Mouse (Mus musculus): ENCODE data around the gene Wfdc1. TPM values are rescaled to one million over a fixed set of nuclear protein-coding genes. Genes with fewer than 3 reads are reported as not detected.
A peak's percentile ranks its signal among the peaks of the same experiment; 100 is the strongest.

Wfdc1 gene
- polyA plus RNA-seq, 1 experiment from 2014 or later, result 3.1 TPM

DNA sequence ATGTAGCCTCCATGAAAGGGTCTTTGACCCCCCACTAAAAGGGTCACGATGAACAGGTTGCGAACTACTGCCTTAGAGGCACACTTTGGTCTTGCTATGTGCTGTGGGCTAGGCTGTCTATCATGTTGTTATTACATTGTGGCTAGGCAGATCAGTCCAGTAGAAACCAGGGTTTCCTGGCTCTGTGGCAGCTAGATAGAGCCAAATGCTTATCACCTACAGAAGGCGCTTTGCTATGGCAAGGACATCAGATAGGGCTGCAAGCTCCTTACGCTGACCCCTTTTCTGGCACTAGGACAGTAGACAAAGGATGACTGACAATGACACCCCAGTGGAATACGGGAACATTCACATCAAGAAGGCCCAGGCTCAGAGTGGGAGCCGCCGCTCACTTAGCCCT lies 39.0 kb upstream of the Wfdc1 start:
- 70% methylated on average over 7 of the region's 7 CpGs for WGBS
- Histone ChIP-seq H3K4me3 (no peak overlapping the region), H3K27me3 (replicated peaks) (peaks cover 37% of the 10 kb centered on the region), H3K36me3 (no peaks in the 10 kb centered on the region), H3K4me1 (replicated peaks) (no peaks in the 10 kb centered on the region; the same call in 1 of the 2 replicates), H3K27ac (ENCODE audit: poor library complexity, severe bottlenecking) (no peak overlapping the region), H3K9me3 (replicated peaks) (no peaks in the 10 kb centered on the region), H3K4me2 (no peak overlapping the region), H3K9ac (no peak overlapping the region)
- ATAC-seq (ENCODE audit: insufficient number of reproducible peaks, low FRiP score), result no peak

DNA sequence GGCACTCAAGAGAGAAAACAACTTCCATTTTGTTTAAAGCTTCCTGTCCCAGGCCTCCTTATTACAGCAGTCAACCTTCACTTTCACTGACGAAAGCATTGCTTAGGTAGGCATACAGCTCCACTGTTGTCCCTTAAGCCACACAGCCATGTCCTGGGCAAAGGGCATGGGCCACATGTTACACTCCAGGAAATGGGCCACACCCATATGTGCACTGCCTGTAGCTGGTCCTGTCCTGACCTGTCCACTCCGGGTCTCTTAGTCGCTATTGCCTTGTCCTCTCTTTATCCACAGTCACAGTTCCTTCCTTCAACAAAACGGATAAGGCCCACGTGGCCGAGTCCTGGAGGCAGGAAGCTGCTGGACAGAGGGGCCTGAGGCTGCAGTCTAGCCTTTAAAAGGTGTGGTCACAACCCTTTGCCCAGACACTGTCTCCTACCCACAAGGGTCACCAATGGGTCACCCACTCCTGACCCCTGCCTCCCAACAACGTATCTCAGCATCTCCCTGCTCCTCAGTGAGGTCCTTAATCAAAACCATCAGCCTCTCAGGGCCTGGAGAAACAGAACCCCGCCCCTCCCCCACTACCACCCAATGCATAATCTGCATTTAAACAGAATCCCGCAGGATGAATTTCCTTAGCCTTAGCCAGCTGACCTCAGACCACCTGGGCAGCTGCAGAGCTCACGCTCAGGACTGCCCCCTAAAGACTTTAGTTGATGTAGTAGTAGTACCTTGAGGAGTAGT lies 38.4 kb upstream of the Wfdc1 start:
- H3K27me3 ChIP-seq (replicated peaks), result peaks cover 43% of the 10 kb centered on the region
- no peak overlapping the region for H3K27ac ChIP-seq (ENCODE audit: poor library complexity, severe bottlenecking)
- H3K4me1 ChIP-seq (replicated peaks), result no peaks in the 10 kb centered on the region; the same call in 1 of the 2 replicates
- no peak overlapping the region for H3K4me2 ChIP-seq
- no peak overlapping the region for H3K4me3 ChIP-seq
- no peaks in the 10 kb centered on the region for H3K9me3 ChIP-seq (replicated peaks)
- no peaks in the 10 kb centered on the region for H3K36me3 ChIP-seq
- WGBS, result 40% methylated on average over 10 of the region's 10 CpGs
- no peak overlapping the region for H3K9ac ChIP-seq
- ATAC-seq (ENCODE audit: insufficient number of reproducible peaks, low FRiP score), result peak; percentile 37; the same call in 1 of the 2 replicates

DNA sequence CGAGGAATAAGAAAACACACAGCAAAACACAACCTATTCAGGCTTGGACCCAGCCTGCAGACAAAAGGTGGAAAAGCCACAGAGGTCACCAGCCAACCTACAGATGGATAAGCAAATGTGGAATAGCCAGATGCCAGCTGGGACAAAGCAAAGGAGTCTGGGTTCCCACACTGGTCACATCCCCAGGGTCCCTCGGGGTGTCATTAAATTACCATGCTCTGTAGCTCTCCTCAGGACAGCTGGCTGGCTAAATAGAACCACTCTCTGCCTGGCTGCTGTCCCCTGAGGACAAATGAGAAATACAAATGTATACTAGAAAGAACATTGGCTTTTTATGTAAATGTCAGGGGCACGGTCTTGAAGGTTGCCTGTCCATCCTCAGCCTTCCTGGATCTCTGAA lies 35.3 kb upstream of the Wfdc1 start:
- Histone ChIP-seq H3K27me3 (replicated peaks) (peaks cover 53% of the 10 kb centered on the region), H3K36me3 (no peaks in the 10 kb centered on the region)

GRCm38 (mm10) chr8:119632246-119632645 lies 33.9 kb upstream of the Wfdc1 start:
- Histone ChIP-seq H3K27ac (ENCODE audit: poor library complexity, severe bottlenecking) (no peak overlapping the region), H3K36me3 (no peaks in the 10 kb centered on the region), H3K4me1 (replicated peaks) (peaks cover 19% of the 10 kb centered on the region), H3K4me2 (no peak overlapping the region), H3K27me3 (replicated peaks) (peaks cover 58% of the 10 kb centered on the region), H3K9me3 (replicated peaks) (no peaks in the 10 kb centered on the region), H3K9ac (no peak overlapping the region), H3K4me3 (no peak overlapping the region)
- ATAC-seq (ENCODE audit: insufficient number of reproducible peaks, low FRiP score), result no peak
- WGBS, result 79% methylated on average over 9 of the region's 9 CpGs

More for the DNA sequence above, 35.3 kb upstream of the Wfdc1 start:
- Histone ChIP-seq H3K4me1 (replicated peaks) (peaks cover 12% of the 10 kb centered on the region), H3K4me3 (no peak overlapping the region), H3K4me2 (no peak overlapping the region), H3K9ac (no peak overlapping the region), H3K9me3 (replicated peaks) (no peaks in the 10 kb centered on the region), H3K27ac (ENCODE audit: poor library complexity, severe bottlenecking) (no peak overlapping the region)
- WGBS, result 60% methylated on average over 3 of the region's 3 CpGs
- no peak for ATAC-seq (ENCODE audit: insufficient number of reproducible peaks, low FRiP score)

GRCm38 (mm10) chr8:119632909-119633308 lies 33.3 kb upstream of the Wfdc1 start:
- Histone ChIP-seq H3K4me3 (no peak overlapping the region), H3K9me3 (replicated peaks) (no peaks in the 10 kb centered on the region), H3K4me1 (replicated peaks) (peaks cover 19% of the 10 kb centered on the region), H3K9ac (no peak overlapping the region), H3K36me3 (no peaks in the 10 kb centered on the region), H3K27ac (ENCODE audit: poor library complexity, severe bottlenecking) (no peak overlapping the region), H3K4me2 (peak overlapping the region; percentile 42), H3K27me3 (replicated peaks) (peaks cover 58% of the 10 kb centered on the region)
- ATAC-seq (ENCODE audit: insufficient number of reproducible peaks, low FRiP score), result no peak
- WGBS, result 45% methylated on average over 29 of the region's 29 CpGs

DNA sequence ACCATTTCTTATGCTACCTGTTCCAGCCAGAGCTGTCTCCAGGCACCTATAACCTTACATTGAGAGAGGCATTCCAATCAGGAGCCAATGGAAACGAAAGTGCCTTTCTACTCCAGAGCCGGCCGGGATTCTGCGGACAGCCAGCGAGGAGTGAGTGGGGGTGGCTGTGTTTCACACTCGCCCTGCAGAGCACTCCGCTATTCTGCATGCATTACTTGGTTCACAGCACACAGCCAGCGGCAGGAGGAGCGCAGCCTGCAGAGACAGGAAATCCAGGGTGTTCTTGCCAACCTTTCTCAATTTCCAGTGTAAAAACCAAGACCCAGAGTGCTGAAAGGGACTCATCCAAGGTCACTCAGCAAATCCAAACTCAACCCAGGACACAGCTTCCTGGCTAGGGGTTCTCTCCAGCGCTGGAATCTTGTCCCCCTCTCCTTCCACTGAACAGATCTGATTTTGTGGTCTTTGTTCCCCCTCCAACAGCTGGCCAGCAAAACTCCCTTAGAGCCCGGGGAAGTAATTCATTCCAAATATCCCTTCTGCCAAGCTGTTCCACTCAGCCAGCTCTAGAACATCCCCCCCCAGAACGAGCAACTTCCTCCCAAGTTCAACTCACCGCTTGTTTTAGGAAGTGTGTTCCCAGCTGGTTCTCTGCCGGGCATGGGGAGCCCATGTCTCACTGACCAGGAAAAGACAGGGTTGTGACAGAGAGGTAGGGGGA lies 31.4 kb upstream of the Wfdc1 start:
- peaks cover 19% of the 10 kb centered on the region for H3K4me1 ChIP-seq (replicated peaks)
- H3K36me3 ChIP-seq, result no peaks in the 10 kb centered on the region
- WGBS, result 38% methylated on average over 14 of the region's 14 CpGs
- no peak overlapping the region for H3K4me3 ChIP-seq
- peaks cover 56% of the 10 kb centered on the region for H3K27me3 ChIP-seq (replicated peaks)
- H3K9ac ChIP-seq, result no peak overlapping the region
- no peak overlapping the region for H3K4me2 ChIP-seq
- no peak overlapping the region for H3K27ac ChIP-seq (ENCODE audit: poor library complexity, severe bottlenecking)
- no peaks in the 10 kb centered on the region for H3K9me3 ChIP-seq (replicated peaks)
- ATAC-seq (ENCODE audit: insufficient number of reproducible peaks, low FRiP score), result no peak

- WGBS, result 27% methylated on average over 6 of the region's 6 CpGs
- H3K9ac ChIP-seq, result no peak within 1 kb of the TSS
- peaks cover 52% of the 10 kb centered on the region for H3K27me3 ChIP-seq (replicated peaks)
- no peak within 1 kb of the TSS for H3K4me3 ChIP-seq
- H3K4me1 ChIP-seq (replicated peaks), result peaks cover 19% of the 10 kb centered on the region
- no peaks in the 10 kb centered on the region for H3K9me3 ChIP-seq (replicated peaks)
- H3K36me3 ChIP-seq, result no peaks in the 10 kb centered on the region
- 0 out of 2 replicates have a peak, but pooled peaks have one; percentile 9 for ATAC-seq (ENCODE audit: insufficient number of reproducible peaks, low FRiP score)
- H3K4me2 ChIP-seq, result no peak within 1 kb of the TSS
- H3K27ac ChIP-seq (ENCODE audit: poor library complexity, severe bottlenecking), result no peak within 1 kb of the TSS
Measured at GRCm38 (mm10) chr8:119635378-119635777, 30.8 kb upstream of the Wfdc1 start, which contains the start of gene Kcng4. TSS of gene Kcng4 (minus strand) at chr8:119635680.

- 29% methylated on average over 2 of the region's 2 CpGs for WGBS
- no peaks in the 10 kb centered on the region for H3K36me3 ChIP-seq
- H3K27ac ChIP-seq (ENCODE audit: poor library complexity, severe bottlenecking), result no peak overlapping the region
- H3K27me3 ChIP-seq (replicated peaks), result peaks cover 52% of the 10 kb centered on the region
- no peak for ATAC-seq (ENCODE audit: insufficient number of reproducible peaks, low FRiP score)
- no peak overlapping the region for H3K9ac ChIP-seq
- H3K4me3 ChIP-seq, result no peak overlapping the region
- no peaks in the 10 kb centered on the region for H3K9me3 ChIP-seq (replicated peaks)
- peaks cover 19% of the 10 kb centered on the region for H3K4me1 ChIP-seq (replicated peaks)
- H3K4me2 ChIP-seq, result no peak overlapping the region
Measured at GRCm38 (mm10) chr8:119635958-119636357, 30.2 kb upstream of the Wfdc1 start.

GRCm38 (mm10) chr8:119636766-119637165 lies 29.4 kb upstream of the Wfdc1 start:
- Histone ChIP-seq H3K27me3 (replicated peaks) (peaks cover 44% of the 10 kb centered on the region), H3K4me3 (no peak overlapping the region), H3K27ac (ENCODE audit: poor library complexity, severe bottlenecking) (no peak overlapping the region), H3K4me1 (replicated peaks) (peaks cover 19% of the 10 kb centered on the region), H3K4me2 (no peak overlapping the region), H3K9me3 (replicated peaks) (no peaks in the 10 kb centered on the region), H3K36me3 (no peaks in the 10 kb centered on the region), H3K9ac (no peak overlapping the region)
- 63% methylated on average over 7 of the region's 7 CpGs for WGBS
- no peak for ATAC-seq (ENCODE audit: insufficient number of reproducible peaks, low FRiP score)

GRCm38 (mm10) chr8:119637381-119637780 lies 28.8 kb upstream of the Wfdc1 start:
- no peaks in the 10 kb centered on the region for H3K36me3 ChIP-seq
- 78% methylated on average over 4 of the region's 4 CpGs for WGBS
- H3K27me3 ChIP-seq (replicated peaks), result peaks cover 39% of the 10 kb centered on the region
- H3K9ac ChIP-seq, result no peak overlapping the region
- H3K4me2 ChIP-seq, result no peak overlapping the region
- ATAC-seq (ENCODE audit: insufficient number of reproducible peaks, low FRiP score), result no peak
- no peak overlapping the region for H3K27ac ChIP-seq (ENCODE audit: poor library complexity, severe bottlenecking)
- peaks cover 19% of the 10 kb centered on the region for H3K4me1 ChIP-seq (replicated peaks)
- no peak overlapping the region for H3K4me3 ChIP-seq
- H3K9me3 ChIP-seq (replicated peaks), result no peaks in the 10 kb centered on the region

DNA sequence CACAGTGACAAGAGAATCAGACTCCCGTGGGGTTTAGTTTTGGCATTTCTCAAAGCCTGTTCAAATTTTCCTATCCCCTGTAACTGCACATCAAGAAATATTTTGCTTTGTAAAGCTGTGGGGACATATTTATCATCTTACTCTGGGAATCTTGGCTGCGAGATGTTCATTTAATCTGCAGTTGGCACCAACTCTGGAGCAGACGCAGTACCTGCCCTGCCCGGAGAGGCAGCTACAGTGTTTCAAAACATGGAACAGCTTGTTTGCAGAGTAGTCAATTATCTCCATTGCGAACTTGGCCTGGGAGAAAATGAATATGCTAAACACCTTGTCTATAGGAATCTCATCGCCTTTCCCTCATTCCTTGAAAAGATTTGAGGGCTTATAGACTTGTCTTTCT lies 27.9 kb upstream of the Wfdc1 start:
- 76% methylated on average over 6 of the region's 6 CpGs for WGBS
- no peak overlapping the region for H3K27ac ChIP-seq (ENCODE audit: poor library complexity, severe bottlenecking)

More for the DNA sequence above, 27.9 kb upstream of the Wfdc1 start:
- Histone ChIP-seq H3K27me3 (replicated peaks) (peaks cover 31% of the 10 kb centered on the region), H3K36me3 (no peaks in the 10 kb centered on the region), H3K9me3 (replicated peaks) (no peaks in the 10 kb centered on the region), H3K9ac (no peak overlapping the region), H3K4me3 (no peak overlapping the region), H3K4me1 (replicated peaks) (peaks cover 19% of the 10 kb centered on the region), H3K4me2 (no peak overlapping the region)
- no peak for ATAC-seq (ENCODE audit: insufficient number of reproducible peaks, low FRiP score)
